Mouse (Mus musculus) lung, postnatal 14 days (tissue): ENCODE results near the gene Rnaseh2c.

Source experiments
- DNase-seq: peaks from one replicate; pipeline ENCODE4 v3.0.0; 2021

The Rnaseh2c gene

GRCm38 (mm10) chr19:5601752-5602541, at the start of gene Rnaseh2c:
Rnaseh2c (plus strand) TSS chr19:5601873.
- peak; percentile 75 for DNase-seq

GRCm38 (mm10) chr19:5553802-5554201, 47.9 kb upstream of the Rnaseh2c start:
- no peak for DNase-seq

GRCm38 (mm10) chr19:5554212-5554611, 47.5 kb upstream of the Rnaseh2c start:
- peak; percentile 32 for DNase-seq

- DNase-seq = no peak
Observed at GRCm38 (mm10) chr19:5558169-5558568, 43.5 kb upstream of the Rnaseh2c start.

- DNase-seq = no peak
Observed at GRCm38 (mm10) chr19:5558770-5559169, 42.9 kb upstream of the Rnaseh2c start.

- DNase-seq = no peak
Observed at GRCm38 (mm10) chr19:5559229-5559628, 42.4 kb upstream of the Rnaseh2c start.

- no peak for DNase-seq
Observed at GRCm38 (mm10) chr19:5559631-5560456, 41.8 kb upstream of the Rnaseh2c start.

- DNase-seq = peak; percentile 67
Observed at GRCm38 (mm10) chr19:5560457-5561041, 41.1 kb upstream of the Rnaseh2c start, which contains the start of gene Ovol1. Ovol1 (minus strand) TSS chr19:5560646.

GRCm38 (mm10) chr19:5561252-5561790, 40.4 kb upstream of the Rnaseh2c start:
- DNase-seq = peak; percentile 19

- DNase-seq = no peak
Observed at GRCm38 (mm10) chr19:5561886-5562285, 39.8 kb upstream of the Rnaseh2c start.

GRCm38 (mm10) chr19:5562776-5563175, 38.9 kb upstream of the Rnaseh2c start:
- DNase-seq = no peak

GRCm38 (mm10) chr19:5566316-5566715, 35.4 kb upstream of the Rnaseh2c start:
- no peak for DNase-seq

- DNase-seq = no peak
Observed at GRCm38 (mm10) chr19:5567180-5567533, 34.5 kb upstream of the Rnaseh2c start.

- DNase-seq = peak; percentile 90
Observed at GRCm38 (mm10) chr19:5567534-5568469, 33.9 kb upstream of the Rnaseh2c start, which contains the start of gene Ap5b1. Ap5b1 (plus strand) TSS chr19:5568025.

GRCm38 (mm10) chr19:5568470-5569140, 33.1 kb upstream of the Rnaseh2c start:
- DNase-seq = peak; percentile 90

GRCm38 (mm10) chr19:5569521-5569920, 32.2 kb upstream of the Rnaseh2c start:
- no peak for DNase-seq

- no peak for DNase-seq
Observed at GRCm38 (mm10) chr19:5570353-5571246, 31.1 kb upstream of the Rnaseh2c start.

GRCm38 (mm10) chr19:5571831-5572230, 29.8 kb upstream of the Rnaseh2c start:
- no peak for DNase-seq

GRCm38 (mm10) chr19:5572331-5573125, 29.1 kb upstream of the Rnaseh2c start:
- DNase-seq = peak; percentile 66
